Mouse (Mus musculus) ES-Bruce4 (cell line): Measurements from ENCODE around the gene Gpr182.

Experiments
- CTCF ChIP-seq: IDR thresholded peaks from one replicate; pipeline ENCODE4 v1.8.1; 2011; ENCODE audit warnings: low read depth, low read length
- EP300 ChIP-seq: IDR thresholded peaks from 2 replicates; pipeline ENCODE4 v1.6.1; 2011; ENCODE audit warnings: low read depth, low read length; ENCODE audit not compliant: insufficient read depth
- POLR2A ChIP-seq: IDR thresholded peaks from one replicate; pipeline ENCODE4 v1.8.1; 2011; ENCODE audit warnings: low read length; ENCODE audit not compliant: insufficient read depth

DNA sequence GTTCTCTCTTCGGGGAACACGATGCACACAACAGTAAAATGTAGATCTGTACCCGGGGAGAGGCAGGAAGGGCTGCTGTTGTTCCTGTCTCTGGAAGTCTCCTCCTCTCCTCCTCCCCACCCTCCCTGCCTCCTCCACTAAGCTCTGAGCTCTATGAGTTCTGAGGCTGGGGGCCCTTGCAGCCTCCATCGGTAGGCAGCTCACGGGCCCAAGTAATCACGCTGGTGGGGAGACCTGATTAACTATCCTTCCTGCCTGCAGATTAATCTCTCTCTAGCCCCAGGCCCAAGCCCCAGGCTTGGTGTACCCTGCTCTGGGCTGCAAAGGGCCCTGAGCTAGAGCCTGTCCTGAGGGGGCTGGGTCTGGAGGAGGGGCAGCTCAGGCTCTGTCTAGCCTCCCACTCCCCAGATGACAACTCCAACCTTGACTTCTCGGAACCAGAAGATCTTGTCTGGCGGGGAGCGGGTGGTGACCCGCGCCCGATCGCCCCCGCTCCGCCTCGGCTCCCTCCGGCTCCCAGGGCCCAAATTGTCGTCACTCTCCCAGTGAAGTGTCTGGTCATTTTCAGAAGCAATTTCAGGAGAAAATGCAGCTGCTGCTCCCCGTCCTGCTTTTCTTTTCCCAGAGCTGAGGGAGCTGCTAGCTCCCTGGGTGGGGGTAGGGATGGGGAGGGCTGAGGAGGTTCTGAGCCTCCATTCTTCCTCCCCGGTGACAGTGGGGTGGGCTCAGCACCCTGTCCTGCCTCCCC lies 29.7 kb downstream of the Gpr182 start:
- TF ChIP-seq CTCF (no peak), EP300 (no peak), POLR2A (no peak)
